Mouse (Mus musculus): ENCODE measurements around the gene Alox12. TPM values are rescaled to one million over a fixed set of nuclear protein-coding genes. Genes with fewer than 3 reads are reported as not detected.

The Alox12 gene
- polyA plus RNA-seq, 1 experiment, result 1.2 TPM

GRCm38 (mm10) chr11:70289236-70289635, 34.1 kb upstream of the Alox12 start:
- WGBS, result 65% methylated on average over 6 of the region's 6 CpGs
- no peak overlapping the region for H3K4me3 ChIP-seq (ENCODE audit: control insufficient read depth, insufficient read depth, low read length)
- no peaks in the 10 kb centered on the region for H3K36me3 ChIP-seq (ENCODE audit: control insufficient read depth, insufficient read depth, low read length)
- DNase-seq, result no peak
- TF ChIP-seq CTCF (IDR thresholded peaks at IDR 0.05; ENCODE audit: borderline replicate concordance, control insufficient read depth, extremely low read depth, insufficient read depth, low read length, poor library complexity) (no peak), POLR2A (IDR thresholded peaks at IDR 0.05; ENCODE audit: control insufficient read depth, extremely low read depth, insufficient read depth, low read length, poor library complexity) (no peak)
- no peaks in the 10 kb centered on the region for H3K27me3 ChIP-seq (ENCODE audit: control insufficient read depth, insufficient read depth, low read length)
- peaks cover 45% of the 10 kb centered on the region for H3K4me1 ChIP-seq (replicated peaks; ENCODE audit: control insufficient read depth, insufficient read depth, low read length)
- H3K27ac ChIP-seq (ENCODE audit: control insufficient read depth, insufficient read depth, low read length), result no peak overlapping the region

DNA sequence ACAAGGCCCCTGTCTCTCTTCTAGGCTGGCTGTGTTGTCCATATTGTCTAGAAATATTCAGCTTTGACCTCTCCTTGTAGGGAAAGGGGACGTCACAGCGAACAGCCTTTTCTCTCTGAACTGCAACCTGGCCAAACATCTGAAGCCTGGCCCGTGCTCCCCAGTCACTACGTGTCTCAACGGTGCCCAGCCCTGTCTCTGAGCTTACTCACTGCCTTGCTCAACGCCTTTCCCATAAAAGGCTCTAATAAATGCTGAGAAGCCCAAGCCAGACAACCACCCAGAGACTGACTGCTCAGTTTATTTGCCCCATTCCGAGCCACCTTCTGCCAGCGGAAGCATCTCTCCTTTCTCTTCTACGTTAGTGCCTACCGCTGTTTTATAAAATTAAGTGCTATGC, 32.9 kb upstream of the Alox12 start:
- Histone ChIP-seq H3K27ac (ENCODE audit: control insufficient read depth, insufficient read depth, low read length) (no peak overlapping the region), H3K4me3 (ENCODE audit: control insufficient read depth, insufficient read depth, low read length) (no peak overlapping the region), H3K36me3 (ENCODE audit: control insufficient read depth, insufficient read depth, low read length) (no peaks in the 10 kb centered on the region), H3K4me1 (replicated peaks; ENCODE audit: control insufficient read depth, insufficient read depth, low read length) (peaks cover 49% of the 10 kb centered on the region), H3K27me3 (ENCODE audit: control insufficient read depth, insufficient read depth, low read length) (no peaks in the 10 kb centered on the region)
- WGBS, result 95% methylated on average over 10 of the region's 10 CpGs
- DNase-seq, result no peak
- TF ChIP-seq CTCF (IDR thresholded peaks at IDR 0.05; ENCODE audit: borderline replicate concordance, control insufficient read depth, extremely low read depth, insufficient read depth, low read length, poor library complexity) (no peak), POLR2A (IDR thresholded peaks at IDR 0.05; ENCODE audit: control insufficient read depth, extremely low read depth, insufficient read depth, low read length, poor library complexity) (no peak)

DNA sequence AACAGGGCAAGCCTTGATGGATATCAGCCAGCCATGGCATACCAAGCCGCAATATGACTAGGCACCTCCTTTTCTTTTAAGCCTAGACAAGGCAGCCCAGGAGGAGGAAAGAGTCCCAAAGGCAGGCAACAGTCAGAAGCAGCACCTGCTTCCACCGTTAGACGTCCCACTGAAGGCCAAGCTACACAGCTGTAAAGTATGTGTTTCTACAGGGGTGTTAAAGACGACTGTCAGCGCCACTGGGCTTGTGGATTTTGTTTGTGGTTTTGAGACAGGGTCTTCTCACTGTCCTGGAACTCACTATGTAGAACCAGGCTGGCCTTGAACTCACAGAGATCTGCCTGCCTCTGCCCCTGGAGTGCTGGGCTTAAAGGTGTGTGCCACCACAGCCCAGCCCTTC, 30.5 kb upstream of the Alox12 start:
- TF ChIP-seq CTCF (IDR thresholded peaks at IDR 0.05; ENCODE audit: borderline replicate concordance, control insufficient read depth, extremely low read depth, insufficient read depth, low read length, poor library complexity) (no peak), POLR2A (IDR thresholded peaks at IDR 0.05; ENCODE audit: control insufficient read depth, extremely low read depth, insufficient read depth, low read length, poor library complexity) (no peak)
- peak; percentile 56 for DNase-seq
- peak overlapping the region; percentile 84 for H3K27ac ChIP-seq (ENCODE audit: control insufficient read depth, insufficient read depth, low read length)

DNA sequence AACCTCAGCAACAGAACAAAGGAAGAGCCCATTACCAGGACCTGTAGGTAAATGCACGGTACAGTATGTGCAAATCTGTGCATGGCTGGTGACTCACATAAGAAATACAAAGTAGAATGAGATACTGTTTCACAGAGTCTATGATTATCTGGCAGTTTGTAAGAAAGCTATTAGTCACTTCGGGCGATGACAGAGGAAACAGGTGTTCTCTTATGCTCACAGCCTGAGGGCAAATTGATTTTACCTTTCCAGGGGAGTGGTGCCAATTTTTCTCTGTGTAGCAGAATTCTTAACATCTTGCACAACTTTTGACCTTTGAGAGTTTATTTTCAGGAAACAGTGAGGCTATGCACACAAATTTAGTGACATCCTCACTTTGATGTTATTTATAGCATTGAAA, 29.6 kb upstream of the Alox12 start:
- Histone ChIP-seq H3K27ac (ENCODE audit: control insufficient read depth, insufficient read depth, low read length) (no peak overlapping the region), H3K27me3 (ENCODE audit: control insufficient read depth, insufficient read depth, low read length) (no peaks in the 10 kb centered on the region), H3K36me3 (ENCODE audit: control insufficient read depth, insufficient read depth, low read length) (no peaks in the 10 kb centered on the region), H3K4me3 (ENCODE audit: control insufficient read depth, insufficient read depth, low read length) (no peak overlapping the region), H3K4me1 (replicated peaks; ENCODE audit: control insufficient read depth, insufficient read depth, low read length) (peaks cover 47% of the 10 kb centered on the region)
- no peak for DNase-seq
- WGBS, result 7% methylated on average over 3 of the region's 3 CpGs
- TF ChIP-seq POLR2A (IDR thresholded peaks at IDR 0.05; ENCODE audit: control insufficient read depth, extremely low read depth, insufficient read depth, low read length, poor library complexity) (no peak), CTCF (IDR thresholded peaks at IDR 0.05; ENCODE audit: borderline replicate concordance, control insufficient read depth, extremely low read depth, insufficient read depth, low read length, poor library complexity) (no peak)

More for the DNA sequence above, 30.5 kb upstream of the Alox12 start:
- WGBS, result 5% methylated on average over 5 of the region's 5 CpGs
- Histone ChIP-seq H3K27me3 (ENCODE audit: control insufficient read depth, insufficient read depth, low read length) (no peaks in the 10 kb centered on the region), H3K4me1 (replicated peaks; ENCODE audit: control insufficient read depth, insufficient read depth, low read length) (peaks cover 43% of the 10 kb centered on the region), H3K36me3 (ENCODE audit: control insufficient read depth, insufficient read depth, low read length) (no peaks in the 10 kb centered on the region), H3K4me3 (ENCODE audit: control insufficient read depth, insufficient read depth, low read length) (no peak overlapping the region)

DNA sequence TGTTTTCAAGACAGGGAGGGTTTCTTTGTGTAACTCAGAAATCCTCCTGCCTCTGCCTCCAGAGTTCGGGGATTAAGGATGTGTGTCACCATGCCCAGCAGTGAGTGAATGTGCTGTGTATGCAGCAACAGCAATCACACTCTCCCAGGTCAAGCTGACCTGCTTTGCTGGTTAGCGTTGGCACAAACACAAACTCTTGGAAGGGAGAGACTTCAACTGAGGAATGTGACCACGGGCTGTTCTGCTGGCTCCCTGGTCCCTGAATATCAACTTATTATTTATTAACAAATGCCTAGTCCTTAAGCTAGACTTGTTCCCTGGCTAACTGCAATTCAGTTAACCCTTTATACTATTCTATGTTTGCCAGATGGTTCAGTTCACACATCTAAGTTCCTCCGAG, 28.5 kb upstream of the Alox12 start:
- no peak overlapping the region for H3K27ac ChIP-seq (ENCODE audit: control insufficient read depth, insufficient read depth, low read length)
- 94% methylated on average over 4 of the region's 4 CpGs for WGBS
- H3K4me1 ChIP-seq (replicated peaks; ENCODE audit: control insufficient read depth, insufficient read depth, low read length), result peaks cover 46% of the 10 kb centered on the region
- TF ChIP-seq POLR2A (IDR thresholded peaks at IDR 0.05; ENCODE audit: control insufficient read depth, extremely low read depth, insufficient read depth, low read length, poor library complexity), result no peak
- no peak for TF ChIP-seq CTCF (IDR thresholded peaks at IDR 0.05; ENCODE audit: borderline replicate concordance, control insufficient read depth, extremely low read depth, insufficient read depth, low read length, poor library complexity)
- no peak for DNase-seq
- no peaks in the 10 kb centered on the region for H3K27me3 ChIP-seq (ENCODE audit: control insufficient read depth, insufficient read depth, low read length)
- H3K36me3 ChIP-seq (ENCODE audit: control insufficient read depth, insufficient read depth, low read length), result no peaks in the 10 kb centered on the region
- no peak overlapping the region for H3K4me3 ChIP-seq (ENCODE audit: control insufficient read depth, insufficient read depth, low read length)

GRCm38 (mm10) chr11:70280441-70280840, 25.3 kb upstream of the Alox12 start:
- no peaks in the 10 kb centered on the region for H3K27me3 ChIP-seq (ENCODE audit: control insufficient read depth, insufficient read depth, low read length)
- WGBS, result 24% methylated on average over 3 of the region's 3 CpGs
- H3K27ac ChIP-seq (ENCODE audit: control insufficient read depth, insufficient read depth, low read length), result no peak overlapping the region
- H3K4me3 ChIP-seq (ENCODE audit: control insufficient read depth, insufficient read depth, low read length), result no peak overlapping the region
- peaks cover 33% of the 10 kb centered on the region for H3K4me1 ChIP-seq (replicated peaks; ENCODE audit: control insufficient read depth, insufficient read depth, low read length)
- no peaks in the 10 kb centered on the region for H3K36me3 ChIP-seq (ENCODE audit: control insufficient read depth, insufficient read depth, low read length)
- TF ChIP-seq CTCF (IDR thresholded peaks at IDR 0.05; ENCODE audit: borderline replicate concordance, control insufficient read depth, extremely low read depth, insufficient read depth, low read length, poor library complexity) (no peak), POLR2A (IDR thresholded peaks at IDR 0.05; ENCODE audit: control insufficient read depth, extremely low read depth, insufficient read depth, low read length, poor library complexity) (no peak)
- no peak for DNase-seq

- no peak overlapping the region for H3K4me3 ChIP-seq (ENCODE audit: control insufficient read depth, insufficient read depth, low read length)
- H3K27ac ChIP-seq (ENCODE audit: control insufficient read depth, insufficient read depth, low read length), result no peak overlapping the region
- peaks cover 24% of the 10 kb centered on the region for H3K4me1 ChIP-seq (replicated peaks; ENCODE audit: control insufficient read depth, insufficient read depth, low read length)
- no peaks in the 10 kb centered on the region for H3K27me3 ChIP-seq (ENCODE audit: control insufficient read depth, insufficient read depth, low read length)
- DNase-seq, result no peak
- H3K36me3 ChIP-seq (ENCODE audit: control insufficient read depth, insufficient read depth, low read length), result no peaks in the 10 kb centered on the region
- no peak for TF ChIP-seq POLR2A (IDR thresholded peaks at IDR 0.05; ENCODE audit: control insufficient read depth, extremely low read depth, insufficient read depth, low read length, poor library complexity)
- TF ChIP-seq CTCF (IDR thresholded peaks at IDR 0.05; ENCODE audit: borderline replicate concordance, control insufficient read depth, extremely low read depth, insufficient read depth, low read length, poor library complexity), result no peak
- 97% methylated on average over 3 of the region's 3 CpGs for WGBS
Measured at GRCm38 (mm10) chr11:70278961-70279360, 23.8 kb upstream of the Alox12 start.

Data from thymus, adult 2 months (tissue).